In genomic region chr1:36080974-36081373, GRCm38 (mm10) we compare ENCODE assay signal across 21 mouse cellular contexts. TPM values are rescaled to one million over a fixed set of nuclear protein-coding genes. Genes with fewer than 3 reads are reported as not detected.
DNase-seq lines count a peak whose midpoint lies in the region; ATAC-seq and TF ChIP-seq lines count a peak whose summit lies in the region.
"Had no signal": no experiment of that assay in that cellular context is flagged by ENCODE, and none has a peak within 500 bp of the region (broad histone marks: within the 10 kb centered on the region; RNA-seq: fewer than 3 reads in every experiment).

No protein-coding gene starts in this region.

- no peak for ATAC-seq in kidney, postnatal 0 days (replicated peaks; ENCODE audit: low FRiP score, low read depth)
- no peak for ATAC-seq in neural tube, embryonic 13.5 days (ENCODE audit: low read depth)
- ATAC-seq in neural tube, embryonic 15.5 days (ENCODE audit: low FRiP score): no peak
- ATAC-seq: CD4-positive, CD25-positive, alpha-beta regulatory T cell, adult 4 months; forebrain, embryonic 13.5 days; forebrain, embryonic 16.5 days had no signal

- 65% methylated on average over 5 of the region's 5 CpGs for WGBS in kidney, postnatal 0 days
- WGBS in neural tube, embryonic 13.5 days: 55% methylated on average over 5 of the region's 5 CpGs
- 54% methylated on average over 5 of the region's 5 CpGs for WGBS in neural tube, embryonic 15.5 days

- 0 out of 2 replicates have a peak overlapping the region, but pooled peaks have one; percentile 85 for H3K27ac ChIP-seq in kidney, postnatal 0 days
- H3K27ac ChIP-seq in neural tube, embryonic 13.5 days (replicated peaks): peak overlapping the region; percentile 46; the same call in 1 of the 2 replicates
- no peak overlapping the region for H3K27ac ChIP-seq in neural tube, embryonic 15.5 days (replicated peaks)
- H3K27ac ChIP-seq: embryonic facial prominence, embryonic 13.5 days; forebrain, embryonic 10.5 days; forebrain, embryonic 13.5 days; hindbrain, embryonic 12.5 days; hindbrain, embryonic 15.5 days had no signal

- H3K9me3 ChIP-seq in kidney, postnatal 0 days (replicated peaks; ENCODE audit: low read length): no peaks in the 10 kb centered on the region
- no peaks in the 10 kb centered on the region for H3K9me3 ChIP-seq in neural tube, embryonic 13.5 days
- H3K9me3 ChIP-seq in neural tube, embryonic 15.5 days (replicated peaks): no peaks in the 10 kb centered on the region
- H3K9me3 ChIP-seq: forebrain, embryonic 13.5 days; hindbrain, embryonic 12.5 days; hindbrain, embryonic 15.5 days had no signal

- TF ChIP-seq CTCF in kidney, postnatal 0 days (IDR thresholded peaks at IDR 0.05; ENCODE audit: low read depth): no peak

- no peak overlapping the region for H3K4me3 ChIP-seq in kidney, postnatal 0 days (replicated peaks; ENCODE audit: low read depth, low read length)
- H3K4me3 ChIP-seq in neural tube, embryonic 13.5 days: no peak overlapping the region
- no peak overlapping the region for H3K4me3 ChIP-seq in neural tube, embryonic 15.5 days (replicated peaks)
- H3K4me3 ChIP-seq: embryonic facial prominence, embryonic 13.5 days; forebrain, embryonic 10.5 days; forebrain, embryonic 13.5 days; hindbrain, embryonic 12.5 days; hindbrain, embryonic 15.5 days had no signal

- H3K27me3 ChIP-seq in kidney, postnatal 0 days (ENCODE audit: insufficient read depth, low read length): no peaks in the 10 kb centered on the region
- no peaks in the 10 kb centered on the region for H3K27me3 ChIP-seq in neural tube, embryonic 13.5 days
- H3K27me3 ChIP-seq in neural tube, embryonic 15.5 days (replicated peaks): no peaks in the 10 kb centered on the region
- H3K27me3 ChIP-seq: embryonic facial prominence, embryonic 13.5 days; forebrain, embryonic 13.5 days; hindbrain, embryonic 12.5 days; hindbrain, embryonic 15.5 days had no signal

- DNase-seq in gastrocnemius, postnatal 14 days: peak; percentile 57
- DNase-seq in gastrocnemius, postnatal 36 days: no peak
- DNase-seq in kidney, postnatal 0 days (ENCODE audit: low spot score): no peak
- DNase-seq in kidney, postnatal 25 days: no peak
- DNase-seq: adrenal gland, adult 2 months; adrenal gland, postnatal 14 days; cerebellum, adult 11 months; cerebellum, adult 2 months; cerebellum, adult 9-11 months; cerebellum, postnatal 25 days; heart, adult 11 months had no signal

- no peak overlapping the region for H3K9ac ChIP-seq in kidney, postnatal 0 days (ENCODE audit: low read depth, low read length)
- H3K9ac ChIP-seq in neural tube, embryonic 13.5 days: no peak overlapping the region
- no peak overlapping the region for H3K9ac ChIP-seq in neural tube, embryonic 15.5 days (replicated peaks)
- H3K9ac ChIP-seq: embryonic facial prominence, embryonic 13.5 days; forebrain, embryonic 13.5 days; hindbrain, embryonic 12.5 days; hindbrain, embryonic 15.5 days had no signal

- H3K4me2 ChIP-seq in kidney, postnatal 0 days (ENCODE audit: low read length): no peak overlapping the region
- H3K4me2 ChIP-seq in neural tube, embryonic 13.5 days: no peak overlapping the region
- no peak overlapping the region for H3K4me2 ChIP-seq in neural tube, embryonic 15.5 days
- H3K4me2 ChIP-seq: embryonic facial prominence, embryonic 13.5 days; forebrain, embryonic 13.5 days; heart, embryonic 11.5 days; hindbrain, embryonic 12.5 days; hindbrain, embryonic 15.5 days had no signal

- intact Hi-C loops in gastrocnemius, postnatal 14 days (cut with DNase I; ENCODE audit: low total_unique reads): no loop called here
- intact Hi-C loops in gastrocnemius, postnatal 36 days (cut with DNase I): no loop called here

- peaks cover 55% of the 10 kb centered on the region for H3K4me1 ChIP-seq in kidney, postnatal 0 days (replicated peaks; ENCODE audit: insufficient read depth, low read length)
- peaks cover 58% of the 10 kb centered on the region for H3K4me1 ChIP-seq in neural tube, embryonic 13.5 days (replicated peaks)
- H3K4me1 ChIP-seq in neural tube, embryonic 15.5 days: peaks cover 43% of the 10 kb centered on the region

- H3K36me3 ChIP-seq in kidney, postnatal 0 days (ENCODE audit: insufficient read depth, low read length): peaks cover 5% of the 10 kb centered on the region; the same call in 1 of the 2 replicates
- H3K36me3 ChIP-seq in neural tube, embryonic 13.5 days: peaks cover 37% of the 10 kb centered on the region
- H3K36me3 ChIP-seq in neural tube, embryonic 15.5 days: peaks cover 13% of the 10 kb centered on the region

RNA-seq across cellular contexts. Expression of gene Hs6st1, which starts 12.8 kb away (rescaled TPM):
- 10 to 100 TPM; 17.8 to 23.1 TPM for total RNA-seq in gastrocnemius, postnatal 14 days (2021)
- 10 to 100 TPM; 18.4 to 22.2 TPM for total RNA-seq in gastrocnemius, postnatal 36 days (2021)
- 13.7 and 23.6 TPM in 2 replicates for polyA plus RNA-seq in kidney, postnatal 0 days (2015; fragmentation: Nextera tagmentation; extraction: Ambion mirVana)
- polyA plus RNA-seq in neural tube, embryonic 13.5 days (2015; fragmentation: Nextera tagmentation; extraction: Ambion mirVana): 12.0 and 16.9 TPM in 2 replicates
- polyA plus RNA-seq in neural tube, embryonic 15.5 days (2015; fragmentation: Nextera tagmentation; extraction: Ambion mirVana): 11.7 and 24.1 TPM in 2 replicates
